Mouse (Mus musculus) embryonic facial prominence, embryonic 11.5 days (tissue): Measurements from ENCODE around the gene Cln3. TPM values are rescaled to one million over a fixed set of nuclear protein-coding genes. Genes with fewer than 3 reads are reported as not detected.

ENCODE experiments used
- ATAC-seq: fragments of 200-750 bp; cut with Nextera tagmentation; replicated peaks from 2 replicates; pipeline ENCODE4 v1.8.0; 2017; ENCODE audit warnings: low read depth; ENCODE audit not compliant: insufficient number of reproducible peaks, low FRiP score, low TSS enrichment
- DNase-seq: peaks from one replicate; pipeline ENCODE4 v3.0.0-alpha.2; 2015; ENCODE audit warnings: low spot score
- H3K27ac ChIP-seq: fragments of 300-500 bp; sonication (generic); replicated peaks from 2 replicates; pipeline ENCODE4 v1.5.1; 2014; ENCODE audit warnings: mild to moderate bottlenecking, low read depth, low read length, control low read depth
- H3K27me3 ChIP-seq: fragments of 300-500 bp; sonication (generic); 2 replicates; pipeline ENCODE4 v1.6.1; 2014; ENCODE audit warnings: mild to moderate bottlenecking, low read length, moderate library complexity, mixed read lengths; ENCODE audit not compliant: control insufficient read depth, insufficient read depth
- H3K36me3 ChIP-seq: fragments of 300-500 bp; sonication (generic); replicated peaks from 2 replicates; pipeline ENCODE4 v1.6.1; 2014; ENCODE audit warnings: low read depth, mild to moderate bottlenecking, low read length, moderate library complexity, mixed read lengths; ENCODE audit not compliant: control insufficient read depth, insufficient read depth
- H3K4me1 ChIP-seq: fragments of 300-500 bp; sonication (generic); 2 replicates; pipeline ENCODE4 v1.6.1; 2014; ENCODE audit warnings: low read length, mixed read lengths; ENCODE audit not compliant: control insufficient read depth, insufficient read depth
- H3K4me2 ChIP-seq: fragments of 300-500 bp; sonication (generic); 2 replicates; pipeline ENCODE4 v1.6.1; 2014; ENCODE audit warnings: low read depth, mild to moderate bottlenecking, control low read depth, low read length, moderate library complexity
- H3K4me3 ChIP-seq: fragments of 300-500 bp; sonication (generic); 2 replicates; pipeline ENCODE4 v1.5.1; 2014; ENCODE audit warnings: low read depth, low read length, control low read depth
- H3K9ac ChIP-seq: fragments of 300-500 bp; sonication (generic); replicated peaks from 2 replicates; pipeline ENCODE4 v1.6.1; 2014; ENCODE audit warnings: mild to moderate bottlenecking, control low read depth, low read length
- H3K9me3 ChIP-seq: fragments of 300-500 bp; sonication (generic); replicated peaks from 2 replicates; pipeline ENCODE4 v1.6.1; 2016; ENCODE audit warnings: mild to moderate bottlenecking, low read length, inconsistent platforms, mixed read lengths; ENCODE audit not compliant: control insufficient read depth
- WGBS: fragments of 180-500 bp; shearing (Covaris S2); extraction: QIAGEN DNeasy Blood & Tissue Kit; methylation state at CpG from one replicate; pipeline ENCODE4 v1.1.7; 2014; 5-methylcytosine and 5-hydroxymethylcytosine counted together
- microRNA-seq: library from miRNA; unstranded; fragments of <30 nt; microRNA quantifications from one replicate; pipeline ENCODE4, GENCODE M21; 2016; ENCODE audit warnings: borderline number of aligned reads
- polyA plus RNA-seq: library from polyadenylated mRNA; unstranded; fragments of >200 nt; fragmentation: Nextera tagmentation; extraction: Ambion mirVana; gene quantifications from 2 replicates; pipeline ENCODE4 v1.2.1, GENCODE M21; 2014

The Cln3 gene
- polyA plus RNA-seq, 1 experiment from 2014 or later: 24.4 TPM

- Histone ChIP-seq H3K9ac (peak overlapping the region; percentile 67), H3K27ac (no peak overlapping the region), H3K9me3 (no peaks in the 10 kb centered on the region), H3K4me3 (peak overlapping the region; percentile 45), H3K4me1 (no peaks in the 10 kb centered on the region; the same call in 1 of the 2 replicates), H3K36me3 (no peaks in the 10 kb centered on the region), H3K4me2 (peak overlapping the region; percentile 71), H3K27me3 (peaks cover 16% of the 10 kb centered on the region)
- ATAC-seq (no peak), DNase-seq (peak; percentile 47)
- WGBS: 2% methylated on average over 28 of the region's 28 CpGs
Measured at GRCm38 (mm10) chr7:126535766-126536165, 49.9 kb downstream of the Cln3 start.

GRCm38 (mm10) chr7:126533434-126533833 lies 52.2 kb downstream of the Cln3 start:
- Histone ChIP-seq H3K36me3 (no peaks in the 10 kb centered on the region), H3K27me3 (peaks cover 16% of the 10 kb centered on the region), H3K27ac (no peak overlapping the region), H3K4me3 (no peak overlapping the region), H3K4me2 (no peak overlapping the region), H3K9me3 (no peaks in the 10 kb centered on the region), H3K4me1 (no peaks in the 10 kb centered on the region; the same call in 1 of the 2 replicates), H3K9ac (no peak overlapping the region)
- ATAC-seq: no peak
- DNase-seq: no peak
- WGBS: 65% methylated on average over 1 of the region's 1 CpGs

GRCm38 (mm10) chr7:126528166-126528577 lies 57.4 kb downstream of the Cln3 start:
- H3K4me1 ChIP-seq: no peaks in the 10 kb centered on the region
- H3K9ac ChIP-seq: peak overlapping the region; percentile 58
- 14% methylated on average over 1 of the region's 1 CpGs for WGBS
- no peaks in the 10 kb centered on the region for H3K27me3 ChIP-seq
- no peak overlapping the region for H3K4me3 ChIP-seq
- H3K9me3 ChIP-seq: no peaks in the 10 kb centered on the region
- H3K36me3 ChIP-seq: no peaks in the 10 kb centered on the region
- H3K27ac ChIP-seq: no peak overlapping the region
- DNase-seq (peak; percentile 88), ATAC-seq (0 out of 2 replicates have a peak, but pooled peaks have one; percentile 29)
- H3K4me2 ChIP-seq: no peak overlapping the region

- no peaks in the 10 kb centered on the region for H3K9me3 ChIP-seq
- H3K36me3 ChIP-seq: no peaks in the 10 kb centered on the region
- WGBS: 74% methylated on average over 3 of the region's 3 CpGs
- no peak overlapping the region for H3K4me2 ChIP-seq
- no peaks in the 10 kb centered on the region for H3K27me3 ChIP-seq
- no peak for DNase-seq
- H3K27ac ChIP-seq: no peak overlapping the region
- H3K4me1 ChIP-seq: no peaks in the 10 kb centered on the region
- no peak for ATAC-seq
- no peak overlapping the region for H3K9ac ChIP-seq
- no peak overlapping the region for H3K4me3 ChIP-seq
Measured at GRCm38 (mm10) chr7:126523316-126523715, 62.3 kb downstream of the Cln3 start.

Small RNAs within 50 kb of the gene (microRNA-seq; reads per million reads assigned to microRNA genes)
- 3.8 reads per million for gene Mir7059

Other genes with a start within 250 kb of the Cln3 start
- 2.1 and 3.5 TPM in 2 replicates for gene Lat, start 216.2 kb downstream of the Cln3 start, polyA plus RNA-seq
- 31.5 and 35.0 TPM in 2 replicates for gene Spns1, start 208.4 kb downstream of the Cln3 start, polyA plus RNA-seq
- 3.5 and 4.3 TPM in 2 replicates for gene Nfatc2ip, start 189.1 kb downstream of the Cln3 start, polyA plus RNA-seq
- not detected in 2 replicates for gene Cd19, start 170.9 kb downstream of the Cln3 start, polyA plus RNA-seq
- 18.6 and 24.8 TPM in 2 replicates for gene Rabep2, start 157.1 kb downstream of the Cln3 start, polyA plus RNA-seq
- gene Atp2a1, start 122.7 kb downstream of the Cln3 start, polyA plus RNA-seq: 6.6 and 6.7 TPM in 2 replicates
- 36.3 and 39.3 TPM in 2 replicates for gene Sh2b1, start 110.4 kb downstream of the Cln3 start, polyA plus RNA-seq
- 158 and 159 TPM in 2 replicates for gene Tufm, start 98.5 kb downstream of the Cln3 start, polyA plus RNA-seq
- gene Atxn2l, start 82.4 kb downstream of the Cln3 start, polyA plus RNA-seq: 44.8 and 46.2 TPM in 2 replicates
- 177 and 184 TPM in 2 replicates for gene Eif3c, start 19.4 kb downstream of the Cln3 start, polyA plus RNA-seq
- 0.52 and 0.72 TPM in 2 replicates for gene Apobr, start 875 bp downstream of the Cln3 start, polyA plus RNA-seq
- gene Il27, start 9.1 kb upstream of the Cln3 start, polyA plus RNA-seq: not detected in 2 replicates
- 3.4 and 4.3 TPM in 2 replicates for gene Nupr1, start 45.0 kb upstream of the Cln3 start, polyA plus RNA-seq
- gene Sgf29, start 63.5 kb upstream of the Cln3 start, polyA plus RNA-seq: 51.2 and 53.7 TPM in 2 replicates
- gene Sult1a1, start 90.6 kb upstream of the Cln3 start, polyA plus RNA-seq: 0.15 and 0.70 TPM in 2 replicates
- gene Bola2, start 109.6 kb upstream of the Cln3 start, polyA plus RNA-seq: 143 and 147 TPM in 2 replicates
- gene Slx1b, start 110.0 kb upstream of the Cln3 start, polyA plus RNA-seq: 10.0 and 10.4 TPM in 2 replicates
- 37.5 and 42.5 TPM in 2 replicates for gene Coro1a, start 122.0 kb upstream of the Cln3 start, polyA plus RNA-seq
- 37.1 and 44.9 TPM in 2 replicates for gene Mapk3, start 173.8 kb upstream of the Cln3 start, polyA plus RNA-seq
- 0.60 and 1.3 TPM in 2 replicates for gene Gdpd3, start 180.5 kb upstream of the Cln3 start, polyA plus RNA-seq
- 89.1 and 109 TPM in 2 replicates for gene Ypel3, start 191.1 kb upstream of the Cln3 start, polyA plus RNA-seq
- 0.18 and 0.27 TPM in 2 replicates for gene Tbx6, start 195.7 kb upstream of the Cln3 start, polyA plus RNA-seq
- 374 and 401 TPM in 2 replicates for gene Ppp4c, start 206.7 kb upstream of the Cln3 start, polyA plus RNA-seq
- gene Fam57b, start 211.9 kb upstream of the Cln3 start, polyA plus RNA-seq: 2.4 and 2.5 TPM in 2 replicates
- gene 4930451I11Rik, start 245.8 kb upstream of the Cln3 start, polyA plus RNA-seq: not detected in 2 replicates